ENCODE assay signal across 15 mouse cellular contexts in the genomic region with DNA sequence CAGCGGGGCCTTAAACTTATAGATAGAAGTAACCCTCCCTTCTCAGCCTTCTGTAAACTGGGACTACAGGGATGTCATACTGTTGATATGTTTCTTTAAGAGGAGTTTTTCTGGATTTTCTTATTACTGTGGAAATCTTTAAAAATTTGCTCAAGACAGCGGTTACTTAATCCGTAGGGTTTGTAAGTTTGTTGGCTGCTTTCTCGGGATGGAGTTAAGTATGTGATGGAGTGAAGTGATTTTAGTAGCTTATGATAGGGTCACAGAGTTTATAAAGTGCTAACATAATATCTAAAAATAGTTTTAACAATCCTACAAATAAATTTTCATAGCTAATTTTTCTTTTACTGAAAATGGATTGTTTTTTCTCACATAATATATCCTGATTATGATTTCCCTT.
"Had no signal": no experiment of that assay in that cellular context is flagged by ENCODE, and none has a peak within 500 bp of the region (broad histone marks: within the 10 kb centered on the region; RNA-seq: fewer than 3 reads in every experiment).

No protein-coding gene starts in this region.

- DNase-seq: liver, embryonic 13.5 days; liver, postnatal 0 days; lung, postnatal 10 days; right cerebral cortex, postnatal 14 days; thymus, adult 18-20 months; thymus, postnatal 14 days; thymus, postnatal 36 days had no signal

- H3K36me3 ChIP-seq: limb, embryonic 15.5 days; liver, embryonic 13.5 days; liver, embryonic 15.5 days; midbrain, embryonic 13.5 days; midbrain, embryonic 15.5 days; neural tube, embryonic 12.5 days had no signal

- H3K4me1 ChIP-seq: liver, embryonic 13.5 days; midbrain, embryonic 15.5 days; neural tube, embryonic 12.5 days had no signal

- H3K9me3 ChIP-seq: limb, embryonic 15.5 days; liver, embryonic 13.5 days; liver, embryonic 15.5 days; midbrain, embryonic 13.5 days; midbrain, embryonic 15.5 days; neural tube, embryonic 12.5 days had no signal

- H3K27me3 ChIP-seq: limb, embryonic 15.5 days; liver, embryonic 13.5 days; liver, embryonic 15.5 days; megakaryocyte, embryonic 14.5 days; midbrain, embryonic 13.5 days; midbrain, embryonic 15.5 days; neural tube, embryonic 12.5 days had no signal

- ATAC-seq: liver, postnatal 0 days; midbrain, embryonic 13.5 days; midbrain, embryonic 15.5 days had no signal

- H3K9ac ChIP-seq: limb, embryonic 15.5 days; liver, embryonic 13.5 days; liver, embryonic 15.5 days; liver, postnatal 0 days; midbrain, embryonic 13.5 days; midbrain, embryonic 15.5 days; neural tube, embryonic 12.5 days had no signal

- H3K27ac ChIP-seq: liver, embryonic 13.5 days; liver, embryonic 15.5 days; macrophage; midbrain, embryonic 13.5 days; midbrain, embryonic 15.5 days; neural tube, embryonic 12.5 days had no signal

- H3K4me3 ChIP-seq: limb, embryonic 15.5 days; liver, embryonic 13.5 days; liver, embryonic 15.5 days; megakaryocyte, embryonic 14.5 days; midbrain, embryonic 13.5 days; midbrain, embryonic 15.5 days; neural tube, embryonic 12.5 days had no signal

- H3K4me2 ChIP-seq: limb, embryonic 15.5 days; liver, embryonic 13.5 days; liver, embryonic 15.5 days; midbrain, embryonic 11.5 days; midbrain, embryonic 13.5 days; midbrain, embryonic 15.5 days; neural tube, embryonic 12.5 days had no signal
